Comparison of ENCODE assay signal across 11 mouse cellular contexts in the genomic region with DNA sequence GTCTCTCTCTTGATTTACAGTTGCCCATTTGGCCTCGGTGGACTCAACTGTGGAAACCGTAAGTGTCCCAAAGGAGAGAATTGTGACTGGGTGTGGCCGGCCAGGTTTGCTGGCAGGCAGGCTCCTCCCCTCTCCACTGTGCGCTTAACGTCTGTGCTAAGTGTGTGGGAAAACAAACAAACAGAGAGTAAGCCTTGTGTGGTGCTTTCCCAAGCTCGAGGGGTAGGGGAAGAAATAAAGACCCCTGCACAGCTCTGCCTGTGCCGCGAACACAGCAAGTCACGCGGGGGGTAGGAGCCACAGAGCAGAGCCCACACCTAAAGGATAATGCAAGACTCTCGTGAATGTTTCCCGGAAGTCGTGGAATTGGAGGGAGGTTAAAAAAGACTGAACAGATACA. TPM values are rescaled to one million over a fixed set of nuclear protein-coding genes. Genes with fewer than 3 reads are reported as not detected.
DNase-seq lines count a peak whose midpoint lies in the region; ATAC-seq and TF ChIP-seq lines count a peak whose summit lies in the region.
"Had no signal": no experiment of that assay in that cellular context is flagged by ENCODE, and none has a peak within 500 bp of the region (broad histone marks: within the 10 kb centered on the region; RNA-seq: fewer than 3 reads in every experiment).

No protein-coding gene starts in this region.

- H3K9me3 ChIP-seq in heart, embryonic 16.5 days (replicated peaks; ENCODE audit: control insufficient read depth, low read length) = no peaks in the 10 kb centered on the region
- H3K9me3 ChIP-seq in ES-E14 (ENCODE audit: control insufficient read depth, insufficient read depth, low read depth, low read length) = no peaks in the 10 kb centered on the region
- H3K9me3 ChIP-seq in intestine, postnatal 0 days (ENCODE audit: control insufficient read depth) = no peaks in the 10 kb centered on the region

- intact Hi-C loops in left cerebral cortex, postnatal 25 days (cut with DNase I) = no loop called here

- TF ChIP-seq CTCF in intestine, postnatal 0 days (IDR thresholded peaks at IDR 0.05; ENCODE audit: low read depth) = no peak
- TF ChIP-seq CTCF in cerebellum, adult 2 months (IDR thresholded peaks at IDR 0.05; ENCODE audit: borderline replicate concordance, insufficient read depth, low read depth, low read length) = no peak

- no peak overlapping the region for H3K9ac ChIP-seq in heart, embryonic 16.5 days (ENCODE audit: low read length)
- no peak overlapping the region for H3K9ac ChIP-seq in ES-E14 (ENCODE audit: insufficient read depth, low read depth, low read length, poor library complexity, severe bottlenecking)
- H3K9ac ChIP-seq in intestine, postnatal 0 days (ENCODE audit: low read depth, low read length) = no peak overlapping the region

- 0 out of 2 replicates have a peak, but pooled peaks have one; percentile 12 for ATAC-seq in heart, embryonic 16.5 days (replicated peaks; ENCODE audit: extremely low read depth, insufficient read depth, low FRiP score)
- peak; percentile 26 for ATAC-seq in intestine, postnatal 0 days
- peak; percentile 20 for ATAC-seq in megakaryocyte progenitor cell, adult 5-6 weeks (replicated peaks; ENCODE audit: poor library complexity)

- TF ChIP-seq POLR2A in cerebellum, adult 2 months (IDR thresholded peaks at IDR 0.05; ENCODE audit: borderline replicate concordance, insufficient read depth, low read length) = no peak

- H3K4me1 ChIP-seq in heart, embryonic 16.5 days (ENCODE audit: control insufficient read depth, insufficient read depth, low read length) = peaks cover 10% of the 10 kb centered on the region
- H3K4me1 ChIP-seq in ES-E14 (ENCODE audit: control insufficient read depth in 2 of 2, insufficient read depth in 2 of 2, low read length in 2 of 2, poor library complexity in 1 of 2) = peaks cover 2 to 9% of the 10 kb centered on the region in 2 experiments; a peak in 2 of 4 replicates
- H3K4me1 ChIP-seq in intestine, postnatal 0 days (replicated peaks; ENCODE audit: control insufficient read depth, insufficient read depth, low read length) = no peaks in the 10 kb centered on the region
- H3K4me1 ChIP-seq in cerebellum, adult 2 months (ENCODE audit: control insufficient read depth, insufficient read depth, low read length) = peaks cover 4% of the 10 kb centered on the region

- in situ Hi-C loops in ES-E14 (cut with MboI; ENCODE audit: low sequenced_read_pairs in 2 of 2, unreplicated experiment in 2 of 2) = no loop called here

- H3K27me3 ChIP-seq in heart, embryonic 16.5 days (ENCODE audit: control insufficient read depth, insufficient read depth, low read length) = no peaks in the 10 kb centered on the region
- H3K27me3 ChIP-seq in intestine, postnatal 0 days (replicated peaks; ENCODE audit: control insufficient read depth, insufficient read depth, low read length) = no peaks in the 10 kb centered on the region
- H3K27me3 ChIP-seq in cerebellum, adult 2 months (ENCODE audit: control insufficient read depth, insufficient read depth, low read length) = no peaks in the 10 kb centered on the region

- peak overlapping the region; percentile 27 for H3K27ac ChIP-seq in heart, embryonic 16.5 days (ENCODE audit: low read length)
- H3K27ac ChIP-seq in ES-E14 (ENCODE audit: insufficient read depth, low read depth, low read length, poor library complexity, severe bottlenecking) = no peak overlapping the region
- H3K27ac ChIP-seq in intestine, postnatal 0 days (ENCODE audit: low read depth, low read length) = peak overlapping the region; percentile 83
- no peak overlapping the region for H3K27ac ChIP-seq in cerebellum, adult 2 months (ENCODE audit: insufficient read depth, low read length)

- WGBS in heart, embryonic 16.5 days = 46% methylated on average over 13 of the region's 13 CpGs
- WGBS in intestine, postnatal 0 days = 29% methylated on average over 13 of the region's 13 CpGs
- WGBS in cerebellum, adult 2 months = 74% methylated on average over 13 of the region's 13 CpGs

- H3K4me3 ChIP-seq in heart, embryonic 16.5 days (ENCODE audit: low read length) = no peak overlapping the region
- peak overlapping the region; percentile 25 to 28; a peak in 3 of 4 replicates for H3K4me3 ChIP-seq in ES-E14 (ENCODE audit: insufficient read depth in 1 of 2, low read depth in 1 of 2, low read length in 2 of 2, poor library complexity in 1 of 2, severe bottlenecking in 1 of 2)
- H3K4me3 ChIP-seq in intestine, postnatal 0 days (ENCODE audit: low read depth, low read length) = peak overlapping the region; percentile 23
- no peak overlapping the region for H3K4me3 ChIP-seq in cerebellum, adult 2 months (replicated peaks; ENCODE audit: insufficient read depth, low read depth, low read length)

- DNase-seq in heart, adult 18-20 months = no peak
- no peak for DNase-seq in ES-E14 (ENCODE audit: low read depth, low spot score)
- no peak for DNase-seq in left cerebral cortex, postnatal 25 days (ENCODE audit: low spot score in 2 of 2)
- DNase-seq in cerebellum, adult 2 months = no peak
- no peak for DNase-seq in embryo, embryonic 11 days
- DNase-seq: cerebellum, adult 11 months; heart, postnatal 10 days; midbrain, embryonic 14.5 days had no signal

- H3K36me3 ChIP-seq in heart, embryonic 16.5 days (ENCODE audit: control insufficient read depth, insufficient read depth) = peaks cover 35% of the 10 kb centered on the region
- no peaks in the 10 kb centered on the region for H3K36me3 ChIP-seq in ES-E14 (ENCODE audit: control insufficient read depth, insufficient read depth, low read length, poor library complexity, severe bottlenecking)
- no peaks in the 10 kb centered on the region for H3K36me3 ChIP-seq in intestine, postnatal 0 days (ENCODE audit: control insufficient read depth, insufficient read depth)

- peak overlapping the region; percentile 26; the same call in 1 of the 2 replicates for H3K4me2 ChIP-seq in heart, embryonic 16.5 days (ENCODE audit: low read depth, low read length)
- peak overlapping the region; percentile 56 for H3K4me2 ChIP-seq in intestine, postnatal 0 days (replicated peaks; ENCODE audit: low read depth)

TF ChIP-seq in ES-E14, 5 proteins besides CTCF, POLR2A, EP300 and RAD21:
- no peak for TF ChIP-seq CHD2 (IDR thresholded peaks at IDR 0.05; ENCODE audit: low read depth, low read length)
- TF ChIP-seq MAFK (IDR thresholded peaks at IDR 0.05; ENCODE audit: insufficient read depth, low read depth, low read length) = no peak
- no peak for TF ChIP-seq ZC3H11A (IDR thresholded peaks at IDR 0.05; ENCODE audit: borderline replicate concordance, low read depth, low read length)
- no peak for TF ChIP-seq HCFC1 (IDR thresholded peaks at IDR 0.05; ENCODE audit: borderline replicate concordance, insufficient read depth, low read length)
- TF ChIP-seq ZNF384 (IDR thresholded peaks at IDR 0.05; ENCODE audit: low read depth, low read length) = no peak

RNA-seq across cellular contexts. Expression of gene Muc13, which starts 42.7 kb away (rescaled TPM):
- 0.16 and 1.5 TPM in 2 replicates for polyA plus RNA-seq in heart, embryonic 16.5 days (2015; fragmentation: Nextera tagmentation; extraction: Ambion mirVana)
- not detected for total RNA-seq in heart, adult 18-20 months (2021)
- total RNA-seq in ES-E14 (2012; rRNA removed) = 0.05 and 0.22 TPM in 2 replicates
- polyA plus RNA-seq in intestine, postnatal 0 days (2015; fragmentation: Nextera tagmentation; extraction: Ambion mirVana) = 459 and 473 TPM in 2 replicates
- 52.3 and 76.8 TPM in 2 replicates for total RNA-seq in megakaryocyte progenitor cell, adult 5-6 weeks (2015)
- 41.4 and 61.6 TPM in 2 replicates for total RNA-seq in megakaryocyte progenitor cell, adult 5-6 weeks (2017)
- under 1 TPM in 1 of 2 experiments, not detected in 1; 0.16 TPM for total RNA-seq in left cerebral cortex, postnatal 25 days (2021)
- polyA plus RNA-seq in cerebellum, adult 2 months (2012; rRNA removed) = 0.06 and 0.11 TPM in 2 replicates
- polyA plus RNA-seq: midbrain, embryonic 14.5 days had no signal

Comparison
In these comparisons a context has a peak if more than half of its experiments do, and no peak if none do; other contexts are left out.
1. H3K27ac ChIP-seq: peak in heart, embryonic 16.5 days (single experiment) and intestine, postnatal 0 days (single experiment); none in ES-E14 (single experiment) and cerebellum, adult 2 months (single experiment).
2. H3K4me3 ChIP-seq: peak in ES-E14 (2 of 2) and intestine, postnatal 0 days (single experiment); none in heart, embryonic 16.5 days (single experiment) and cerebellum, adult 2 months (single experiment).
3. RNA of gene Muc13, which starts 42.7 kb away (total RNA-seq): 41.4 to 76.8 TPM in megakaryocyte progenitor cell, adult 5-6 weeks; 0.05 to 0.22 TPM in ES-E14, 0.16 TPM in left cerebral cortex, postnatal 25 days and not detected in heart, adult 18-20 months; every median in the first group is over 10 times any median in the second.
4. Peak in every context shown above with its lines, with median percentiles within 50 percentile points of each other: ATAC-seq.